Mouse (Mus musculus): ENCODE measurements at regions not wholly inside any gene's neighbourhood (a gene's known extent, or its start where the extent isn't known, plus 50 kb on each side); places are given as distances from the start of the nearest gene placed in this dataset.

- H3K4me1 ChIP-seq (ENCODE audit: control insufficient read depth in 1 of 2, insufficient read depth in 2 of 2, low read length in 2 of 2) = no peaks in the 10 kb centered on the region
- H3K79me2 ChIP-seq (ENCODE audit: control insufficient read depth, insufficient read depth, low read length, poor library complexity) = no peaks in the 10 kb centered on the region
- H3K27ac ChIP-seq (ENCODE audit: control insufficient read depth, low read depth, low read length) = no peak overlapping the region
- H3K9ac ChIP-seq (ENCODE audit: control insufficient read depth, low read depth, low read length, poor library complexity, severe bottlenecking) = no peak overlapping the region
- TF ChIP-seq ZKSCAN1 (IDR thresholded peaks at IDR 0.05; ENCODE audit: low read depth, low read length) = no peak
- no peak for TF ChIP-seq ZMIZ1 (IDR thresholded peaks at IDR 0.05; ENCODE audit: low read depth, low read length)
- TF ChIP-seq ZC3H11A (IDR thresholded peaks at IDR 0.05; ENCODE audit: low read depth, low read length) = no peak
- TF ChIP-seq HCFC1 (IDR thresholded peaks at IDR 0.05; ENCODE audit: low read depth, low read length) = no peak
- TF ChIP-seq USF1 (IDR thresholded peaks at IDR 0.05; ENCODE audit: low read depth, low read length) = no peak
- TF ChIP-seq JUND (IDR thresholded peaks at IDR 0.05; ENCODE audit: low read depth, low read length) = no peak
- H3K36me3 ChIP-seq (ENCODE audit: control insufficient read depth in 1 of 2, insufficient read depth in 2 of 2, low read length in 2 of 2) = no peaks in the 10 kb centered on the region
- no peak overlapping the region for H3K4me3 ChIP-seq (ENCODE audit: control insufficient read depth in 1 of 2, insufficient read depth in 1 of 2, low read depth in 2 of 2, low read length in 2 of 2)
- H3K9me3 ChIP-seq (replicated peaks; ENCODE audit: insufficient read depth, low read length) = no peaks in the 10 kb centered on the region; the same call in none of the 2 replicates
- H3K27me3 ChIP-seq (ENCODE audit: control insufficient read depth in 1 of 2, insufficient read depth in 2 of 2, low read length in 2 of 2) = no peaks in the 10 kb centered on the region
- DNase-seq (ENCODE audit: low read depth, low spot score) = no peak
Observed at GRCm38 (mm10) chr15:63411771-63412118, 433.2 kb downstream of the Gsdmc2 start.

DNA sequence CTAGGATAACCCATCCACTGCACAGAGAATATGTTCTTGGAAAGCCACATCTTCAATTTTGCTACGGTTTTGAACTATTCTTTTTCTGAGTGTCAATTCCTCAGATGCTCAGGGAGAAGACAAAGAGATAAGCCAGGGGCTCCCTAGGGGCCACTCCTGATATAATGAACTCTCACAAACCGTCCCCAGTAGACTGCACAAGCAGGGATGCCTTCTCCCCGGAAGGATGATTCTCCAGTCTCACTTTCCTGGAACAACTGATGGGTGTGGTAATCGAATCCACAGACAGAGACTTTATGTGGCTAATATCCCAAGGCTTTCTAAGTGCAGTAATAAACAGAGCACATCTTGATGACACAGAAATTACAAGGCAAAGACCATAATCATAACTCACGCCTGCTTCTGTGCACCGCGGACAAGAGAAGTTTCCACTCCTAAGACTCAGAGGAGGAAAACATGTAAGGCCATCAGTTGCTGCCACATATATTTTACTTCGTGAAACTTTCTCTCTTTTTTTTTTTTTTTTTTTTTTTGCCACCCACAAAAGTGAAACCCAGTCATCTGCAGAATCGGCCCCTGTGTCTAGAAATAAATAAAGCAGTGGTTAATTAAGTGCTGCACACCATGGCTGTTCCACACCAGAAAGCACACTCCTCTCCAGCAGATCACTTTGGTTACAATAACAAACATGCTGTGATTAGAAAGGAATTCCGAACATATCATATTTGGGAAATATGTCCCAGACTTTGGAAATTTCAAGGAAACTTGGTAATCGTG, 433.8 kb downstream of the Gsdmc2 start:
- H3K9ac ChIP-seq (ENCODE audit: control insufficient read depth, low read depth, low read length, poor library complexity, severe bottlenecking) = no peak overlapping the region
- H3K27me3 ChIP-seq (ENCODE audit: control insufficient read depth in 1 of 2, insufficient read depth in 2 of 2, low read length in 2 of 2) = no peaks in the 10 kb centered on the region
- H3K79me2 ChIP-seq (ENCODE audit: control insufficient read depth, insufficient read depth, low read length, poor library complexity) = no peaks in the 10 kb centered on the region
- no peaks in the 10 kb centered on the region for H3K36me3 ChIP-seq (ENCODE audit: control insufficient read depth in 1 of 2, insufficient read depth in 2 of 2, low read length in 2 of 2)
- no peak for DNase-seq (ENCODE audit: low read depth, low spot score)
- no peak for TF ChIP-seq ZNF384 (IDR thresholded peaks at IDR 0.05; ENCODE audit: low read depth, low read length)
- no peak for TF ChIP-seq MXI1 (IDR thresholded peaks at IDR 0.05; ENCODE audit: low read depth, low read length)
- TF ChIP-seq USF1 (IDR thresholded peaks at IDR 0.05; ENCODE audit: low read depth, low read length) = no peak
- no peak for TF ChIP-seq EP300 (IDR thresholded peaks at IDR 0.05; ENCODE audit: low read depth in 1 of 2, low read length in 2 of 2)
- no peak for TF ChIP-seq ELF1 (IDR thresholded peaks at IDR 0.05; ENCODE audit: low read depth, low read length)
- TF ChIP-seq MAFK (IDR thresholded peaks at IDR 0.05; ENCODE audit: borderline replicate concordance, low read depth, low read length) = no peak
- TF ChIP-seq MYB (IDR thresholded peaks at IDR 0.05; ENCODE audit: low read depth, low read length) = no peak
- no peak for TF ChIP-seq POLR2AphosphoS5 (IDR thresholded peaks at IDR 0.05; ENCODE audit: borderline replicate concordance, low read depth, low read length)
- TF ChIP-seq MAZ (IDR thresholded peaks at IDR 0.05; ENCODE audit: low read depth, low read length) = no peak
- H3K9me3 ChIP-seq (replicated peaks; ENCODE audit: insufficient read depth, low read length) = no peaks in the 10 kb centered on the region; the same call in none of the 2 replicates
- H3K4me1 ChIP-seq (ENCODE audit: control insufficient read depth in 1 of 2, insufficient read depth in 2 of 2, low read length in 2 of 2) = no peaks in the 10 kb centered on the region
- no peak overlapping the region for H3K4me3 ChIP-seq (ENCODE audit: control insufficient read depth in 1 of 2, insufficient read depth in 1 of 2, low read depth in 2 of 2, low read length in 2 of 2)
- H3K27ac ChIP-seq (ENCODE audit: control insufficient read depth, low read depth, low read length) = no peak overlapping the region

DNA sequence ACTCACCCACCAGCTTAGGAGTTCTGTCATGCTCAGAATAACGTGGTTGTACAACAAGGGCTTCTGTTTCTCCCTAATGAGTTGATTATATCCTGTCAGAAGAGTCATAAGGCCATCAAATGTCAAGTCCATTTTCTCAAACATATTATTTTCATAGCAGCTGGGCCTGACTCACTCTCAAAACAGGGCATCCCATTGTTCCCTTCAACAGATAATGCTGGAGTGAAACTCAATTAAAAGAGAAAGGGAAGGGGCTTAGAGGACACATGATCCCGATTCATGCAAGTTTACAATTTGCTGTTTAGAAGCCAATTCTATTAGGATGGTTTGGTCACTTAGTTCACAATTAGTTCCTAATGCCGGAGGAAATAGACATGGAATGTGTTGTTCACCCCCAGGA, 444.5 kb downstream of the Gsdmc2 start:
- Histone ChIP-seq H3K27me3 (ENCODE audit: control insufficient read depth in 1 of 2, insufficient read depth in 2 of 2, low read length in 2 of 2) (no peaks in the 10 kb centered on the region), H3K27ac (ENCODE audit: control insufficient read depth, low read depth, low read length) (no peak overlapping the region), H3K79me2 (ENCODE audit: control insufficient read depth, insufficient read depth, low read length, poor library complexity) (no peaks in the 10 kb centered on the region), H3K4me1 (ENCODE audit: control insufficient read depth in 1 of 2, insufficient read depth in 2 of 2, low read length in 2 of 2) (no peaks in the 10 kb centered on the region), H3K36me3 (ENCODE audit: control insufficient read depth in 1 of 2, insufficient read depth in 2 of 2, low read length in 2 of 2) (no peaks in the 10 kb centered on the region), H3K4me3 (ENCODE audit: control insufficient read depth in 1 of 2, insufficient read depth in 1 of 2, low read depth in 2 of 2, low read length in 2 of 2) (no peak overlapping the region), H3K9ac (ENCODE audit: control insufficient read depth, low read depth, low read length, poor library complexity, severe bottlenecking) (no peak overlapping the region), H3K9me3 (replicated peaks; ENCODE audit: insufficient read depth, low read length) (no peaks in the 10 kb centered on the region)
- no peak for DNase-seq (ENCODE audit: low read depth, low spot score)
- TF ChIP-seq RAD21 (IDR thresholded peaks at IDR 0.05; ENCODE audit: low read depth, low read length) = no peak
- TF ChIP-seq E2F4 (IDR thresholded peaks at IDR 0.05; ENCODE audit: borderline replicate concordance, low read depth, low read length) = no peak
- no peak for TF ChIP-seq TCF12 (IDR thresholded peaks at IDR 0.05; ENCODE audit: low read depth, low read length)
- TF ChIP-seq SMC3 (IDR thresholded peaks at IDR 0.05; ENCODE audit: low read depth, low read length) = no peak
- TF ChIP-seq USF2 (IDR thresholded peaks at IDR 0.05; ENCODE audit: borderline replicate concordance in 1 of 2, insufficient read depth in 1 of 2, low read depth in 1 of 2, low read length in 2 of 2) = no peak
- no peak for TF ChIP-seq ELF1 (IDR thresholded peaks at IDR 0.05; ENCODE audit: low read depth, low read length)
- TF ChIP-seq MEF2A (IDR thresholded peaks at IDR 0.05; ENCODE audit: extremely low read depth, insufficient replicate concordance, low read depth, low read length, poor library complexity, severe bottlenecking) = no peak
- no peak for TF ChIP-seq KAT2A (conservative IDR thresholded peaks at IDR 0.05; ENCODE audit: low read depth, low read length)
- no peak for TF ChIP-seq TAL1 (IDR thresholded peaks at IDR 0.05; ENCODE audit: low read length)
- TF ChIP-seq TBP (IDR thresholded peaks at IDR 0.05; ENCODE audit: low read depth, low read length) = no peak
- TF ChIP-seq MYC (IDR thresholded peaks at IDR 0.05; ENCODE audit: low read depth, low read length) = no peak
- no peak for TF ChIP-seq GATA1 (IDR thresholded peaks at IDR 0.05; ENCODE audit: low read depth, low read length)
- no peak for TF ChIP-seq ZC3H11A (IDR thresholded peaks at IDR 0.05; ENCODE audit: low read depth, low read length)
- no peak for TF ChIP-seq CHD2 (IDR thresholded peaks at IDR 0.05; ENCODE audit: low read length)
